Mouse (Mus musculus): ENCODE results near the gene Abcg1. TPM values are rescaled to one million over a fixed set of nuclear protein-coding genes. Genes with fewer than 3 reads are reported as not detected.

Gene Abcg1
- 9.0 and 9.2 TPM in 2 replicates for polyA plus RNA-seq (2015; fragmentation: Nextera tagmentation; extraction: Ambion mirVana)

- Histone ChIP-seq H3K4me3 (peak within 1 kb of the TSS; percentile 53), H3K9ac (peak within 1 kb of the TSS; percentile 56), H3K9me3 (peaks cover 13% of the 10 kb centered on the region), H3K4me1 (peaks cover 29% of the 10 kb centered on the region), H3K4me2 (replicated peaks) (peak within 1 kb of the TSS; percentile 89), H3K36me3 (no peaks in the 10 kb centered on the region), H3K27me3 (peaks cover 52% of the 10 kb centered on the region), H3K27ac (peak within 1 kb of the TSS; percentile 22; the same call in 1 of the 2 replicates)
- ATAC-seq (ENCODE audit: low FRiP score, low read depth): peak; percentile 64
- WGBS: 2% methylated on average over 49 of the region's 49 CpGs
Observed at GRCm38 (mm10) chr17:31057151-31057890, at the start of gene Abcg1. Abcg1 (plus strand) TSS chr17:31057675.

DNA sequence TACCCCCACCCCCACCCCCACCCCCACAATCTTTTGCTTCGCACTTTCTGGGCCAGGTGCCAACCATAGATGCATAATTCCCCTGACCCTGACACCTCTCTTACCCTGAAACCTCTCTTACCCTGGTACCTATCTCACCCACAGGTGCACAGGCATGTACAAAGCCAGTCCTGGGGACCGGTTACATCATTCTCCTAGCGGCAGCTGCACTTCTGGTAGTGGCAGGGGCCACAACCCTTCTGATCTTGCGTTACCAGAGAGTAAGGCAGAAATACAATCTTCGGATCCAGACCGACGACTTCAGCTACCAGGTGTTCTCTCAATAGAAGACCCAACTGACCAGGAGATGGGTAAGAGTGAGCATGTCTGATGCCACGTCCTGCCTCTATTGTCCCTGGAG lies 49.1 kb upstream of the Abcg1 start:
- no peak overlapping the region for H3K9ac ChIP-seq
- no peaks in the 10 kb centered on the region for H3K9me3 ChIP-seq
- no peak overlapping the region for H3K27ac ChIP-seq
- H3K4me2 ChIP-seq (replicated peaks): no peak overlapping the region
- peaks cover 5% of the 10 kb centered on the region; the same call in 1 of the 2 replicates for H3K4me1 ChIP-seq
- ATAC-seq (ENCODE audit: low FRiP score, low read depth): no peak
- WGBS: 79% methylated on average over 8 of the region's 8 CpGs
- no peak overlapping the region for H3K4me3 ChIP-seq
- no peaks in the 10 kb centered on the region for H3K36me3 ChIP-seq
- no peaks in the 10 kb centered on the region for H3K27me3 ChIP-seq

DNA sequence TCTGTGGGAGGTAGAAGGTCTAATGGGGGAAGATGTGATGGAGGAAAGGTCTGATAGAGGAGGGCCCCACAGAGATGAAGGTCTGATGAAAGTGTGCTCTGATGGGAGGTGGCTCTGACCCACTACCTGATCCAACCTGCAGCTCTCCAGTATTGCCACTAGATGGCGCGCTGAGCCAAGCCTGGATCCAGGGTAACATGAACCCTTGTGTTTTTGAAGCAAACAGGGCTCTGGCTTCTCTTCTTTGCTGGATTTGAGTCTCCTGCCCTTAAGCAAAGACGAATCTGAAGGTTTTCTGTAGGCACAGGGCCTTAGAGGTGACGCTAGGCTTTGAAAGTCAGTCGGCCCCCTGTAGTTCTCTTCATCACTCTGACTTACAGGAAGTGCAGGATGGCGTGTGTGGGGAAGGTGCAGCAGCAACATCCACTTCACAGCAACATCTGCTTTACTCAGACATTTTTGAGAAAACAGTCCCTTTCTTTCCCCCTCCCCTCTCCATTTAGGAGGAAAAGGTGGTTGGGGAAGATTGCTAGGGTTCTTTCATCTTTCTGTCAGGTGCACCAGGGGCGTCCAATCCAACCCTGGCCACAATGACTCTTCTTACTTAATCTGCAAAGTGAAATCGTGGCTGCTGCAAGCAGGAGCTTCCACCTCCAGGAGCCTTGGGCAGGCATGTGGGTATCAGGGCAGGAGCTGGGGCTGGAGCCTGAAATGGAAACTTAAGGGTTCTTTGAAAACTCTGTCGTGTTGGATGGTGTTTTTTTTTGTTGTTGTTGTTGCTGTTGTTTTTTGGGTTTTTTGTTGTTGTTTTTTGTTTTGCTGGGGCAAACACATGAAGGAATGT lies 45.7 kb upstream of the Abcg1 start:
- ATAC-seq (ENCODE audit: low FRiP score, low read depth): 0 out of 2 replicates have a peak, but pooled peaks have one; percentile 36
- Histone ChIP-seq H3K9me3 (peaks cover 6% of the 10 kb centered on the region; the same call in 1 of the 2 replicates), H3K36me3 (no peaks in the 10 kb centered on the region), H3K4me3 (no peak overlapping the region), H3K27me3 (no peaks in the 10 kb centered on the region), H3K4me1 (peaks cover 11% of the 10 kb centered on the region; the same call in 1 of the 2 replicates), H3K9ac (no peak overlapping the region; the same call in 1 of the 2 replicates), H3K27ac (no peak overlapping the region), H3K4me2 (replicated peaks) (no peak overlapping the region)
- 30% methylated on average over 9 of the region's 9 CpGs for WGBS

GRCm38 (mm10) chr17:31018267-31018666 lies 39.2 kb upstream of the Abcg1 start:
- Histone ChIP-seq H3K27me3 (no peaks in the 10 kb centered on the region), H3K4me3 (no peak overlapping the region), H3K9ac (no peak overlapping the region), H3K27ac (no peak overlapping the region), H3K36me3 (no peaks in the 10 kb centered on the region), H3K4me2 (replicated peaks) (no peak overlapping the region), H3K9me3 (peaks cover 8% of the 10 kb centered on the region; the same call in 1 of the 2 replicates), H3K4me1 (0 out of 2 replicates have a peak, but pooled peaks cover 11% of the 10 kb centered on the region)
- ATAC-seq (ENCODE audit: low FRiP score, low read depth): no peak
- WGBS: 68% methylated on average over 4 of the region's 4 CpGs

DNA sequence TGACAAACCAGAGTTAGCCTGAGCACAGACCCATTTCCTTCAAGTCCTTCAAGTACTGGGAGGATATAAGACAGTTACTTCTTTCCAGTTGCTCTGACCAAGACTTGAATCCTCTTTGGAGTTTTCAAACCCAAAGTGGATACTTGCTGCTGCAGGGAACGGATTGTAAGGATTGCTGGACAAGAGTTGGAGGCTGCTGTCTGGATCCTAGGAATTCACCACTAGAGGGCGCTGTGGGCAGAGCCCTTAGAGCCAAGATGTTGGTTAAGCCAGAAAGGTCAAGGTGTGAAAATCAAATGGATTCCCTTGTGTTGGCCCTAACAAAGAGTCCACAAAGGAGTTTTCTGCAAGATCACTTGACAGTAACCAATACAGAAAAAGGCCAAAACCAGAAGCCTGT lies 38.0 kb upstream of the Abcg1 start:
- Histone ChIP-seq H3K4me2 (replicated peaks) (no peak overlapping the region), H3K36me3 (no peaks in the 10 kb centered on the region), H3K4me1 (0 out of 2 replicates have a peak, but pooled peaks cover 11% of the 10 kb centered on the region), H3K4me3 (no peak overlapping the region), H3K27me3 (no peaks in the 10 kb centered on the region), H3K27ac (no peak overlapping the region), H3K9me3 (peaks cover 8% of the 10 kb centered on the region; the same call in 1 of the 2 replicates), H3K9ac (no peak overlapping the region)
- no peak for ATAC-seq (ENCODE audit: low FRiP score, low read depth)
- 5% methylated on average over 2 of the region's 2 CpGs for WGBS

GRCm38 (mm10) chr17:31020078-31020477 lies 37.4 kb upstream of the Abcg1 start:
- ATAC-seq (ENCODE audit: low FRiP score, low read depth): no peak
- 79% methylated on average over 2 of the region's 2 CpGs for WGBS
- no peaks in the 10 kb centered on the region for H3K36me3 ChIP-seq
- H3K4me1 ChIP-seq: 0 out of 2 replicates have a peak, but pooled peaks cover 6% of the 10 kb centered on the region
- H3K4me2 ChIP-seq (replicated peaks): no peak overlapping the region
- peaks cover 8% of the 10 kb centered on the region; the same call in 1 of the 2 replicates for H3K9me3 ChIP-seq
- H3K27me3 ChIP-seq: no peaks in the 10 kb centered on the region
- no peak overlapping the region for H3K9ac ChIP-seq
- H3K27ac ChIP-seq: no peak overlapping the region
- H3K4me3 ChIP-seq: no peak overlapping the region

DNA sequence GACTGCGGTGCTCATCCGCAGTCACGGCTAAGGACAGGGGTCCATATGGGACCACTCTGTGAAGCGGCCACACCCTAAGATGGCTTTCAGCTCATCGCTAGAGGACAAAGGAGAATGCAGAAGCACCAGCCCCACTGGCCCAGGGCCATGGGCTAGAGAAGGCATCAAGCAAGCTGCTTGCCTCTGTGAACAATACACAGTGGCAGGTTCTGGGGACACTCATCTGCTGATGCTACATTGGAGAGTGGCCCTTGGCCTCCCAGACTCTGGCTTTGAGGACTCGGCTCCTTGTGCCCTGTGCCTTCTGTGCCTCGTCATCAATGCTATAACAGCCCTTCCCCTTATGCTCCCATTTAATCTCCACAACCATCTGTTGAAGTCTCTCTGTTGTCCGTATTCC lies 36.2 kb upstream of the Abcg1 start:
- H3K4me1 ChIP-seq: 0 out of 2 replicates have a peak, but pooled peaks cover 5% of the 10 kb centered on the region
- H3K27me3 ChIP-seq: no peaks in the 10 kb centered on the region
- H3K4me3 ChIP-seq: no peak overlapping the region
- WGBS: 85% methylated on average over 8 of the region's 8 CpGs
- no peak for ATAC-seq (ENCODE audit: low FRiP score, low read depth)
- no peak overlapping the region for H3K9ac ChIP-seq
- H3K4me2 ChIP-seq (replicated peaks): no peak overlapping the region
- H3K36me3 ChIP-seq: no peaks in the 10 kb centered on the region
- peaks cover 7% of the 10 kb centered on the region; the same call in 1 of the 2 replicates for H3K9me3 ChIP-seq
- no peak overlapping the region for H3K27ac ChIP-seq

- Histone ChIP-seq H3K36me3 (no peaks in the 10 kb centered on the region), H3K4me2 (replicated peaks) (no peak overlapping the region), H3K27ac (no peak overlapping the region), H3K4me1 (0 out of 2 replicates have a peak, but pooled peaks cover 5% of the 10 kb centered on the region), H3K4me3 (no peak overlapping the region), H3K9ac (no peak overlapping the region), H3K9me3 (no peaks in the 10 kb centered on the region), H3K27me3 (no peaks in the 10 kb centered on the region)
- 66% methylated on average over 7 of the region's 7 CpGs for WGBS
- no peak for ATAC-seq (ENCODE audit: low FRiP score, low read depth)
Observed at GRCm38 (mm10) chr17:31024125-31024781, 33.2 kb upstream of the Abcg1 start.

DNA sequence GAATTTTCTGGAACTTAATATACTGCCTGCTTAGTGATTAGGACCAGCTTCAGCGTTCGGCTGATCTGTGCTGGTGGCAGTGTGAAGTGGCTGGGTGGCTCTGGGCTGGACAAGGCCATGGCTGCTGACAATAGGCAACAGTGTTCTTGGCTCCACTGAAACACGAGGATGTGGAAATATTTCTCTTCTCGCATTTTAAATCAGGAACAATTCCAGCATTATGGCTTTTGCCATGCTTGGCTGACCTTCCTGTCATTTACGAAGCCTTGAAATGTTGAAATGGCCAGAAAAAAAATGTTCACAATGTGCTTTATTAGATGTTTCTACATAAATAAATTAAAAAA lies 32.7 kb upstream of the Abcg1 start:
- Histone ChIP-seq H3K4me1 (0 out of 2 replicates have a peak, but pooled peaks cover 5% of the 10 kb centered on the region), H3K4me3 (no peak overlapping the region), H3K9ac (no peak overlapping the region), H3K4me2 (replicated peaks) (no peak overlapping the region), H3K9me3 (no peaks in the 10 kb centered on the region), H3K27me3 (no peaks in the 10 kb centered on the region), H3K36me3 (no peaks in the 10 kb centered on the region), H3K27ac (no peak overlapping the region)
- no peak for ATAC-seq (ENCODE audit: low FRiP score, low read depth)
- 60% methylated on average over 5 of the region's 5 CpGs for WGBS

GRCm38 (mm10) chr17:31026986-31027385 lies 30.5 kb upstream of the Abcg1 start:
- H3K27me3 ChIP-seq: no peaks in the 10 kb centered on the region
- no peaks in the 10 kb centered on the region for H3K36me3 ChIP-seq

GRCm38 (mm10) chr17:31027723-31028122 lies 29.8 kb upstream of the Abcg1 start:
- Histone ChIP-seq H3K4me3 (no peak overlapping the region), H3K36me3 (no peaks in the 10 kb centered on the region), H3K9me3 (peaks cover 7% of the 10 kb centered on the region; the same call in 1 of the 2 replicates), H3K27ac (no peak overlapping the region), H3K27me3 (no peaks in the 10 kb centered on the region), H3K4me2 (replicated peaks) (no peak overlapping the region), H3K9ac (no peak overlapping the region), H3K4me1 (no peaks in the 10 kb centered on the region)
- ATAC-seq (ENCODE audit: low FRiP score, low read depth): no peak
- WGBS: 77% methylated on average over 6 of the region's 6 CpGs

More at GRCm38 (mm10) chr17:31026986-31027385, 30.5 kb upstream of the Abcg1 start:
- no peak overlapping the region for H3K4me2 ChIP-seq (replicated peaks)
- no peak for ATAC-seq (ENCODE audit: low FRiP score, low read depth)
- H3K9ac ChIP-seq: no peak overlapping the region
- 81% methylated on average over 6 of the region's 6 CpGs for WGBS
- peaks cover 2% of the 10 kb centered on the region; the same call in 1 of the 2 replicates for H3K9me3 ChIP-seq
- H3K4me3 ChIP-seq: no peak overlapping the region
- no peak overlapping the region for H3K27ac ChIP-seq
- no peaks in the 10 kb centered on the region for H3K4me1 ChIP-seq

Measured in limb, embryonic 13.5 days (tissue).